Mouse (Mus musculus) hematopoietic multipotent progenitor cell, adult 10-12 weeks (in vitro differentiated cells): ENCODE measurements around the gene Immp1l. TPM values are rescaled to one million over a fixed set of nuclear protein-coding genes. Genes with fewer than 3 reads are reported as not detected.

Source experiments
- polyA plus RNA-seq: library from polyadenylated mRNA; stranded (reverse); fragments of >175 nt; gene quantifications from 2 replicates; pipeline ENCODE4 v1.2.3, GENCODE M21; 2012; ENCODE audit warnings: low replicate concordance

Immp1l gene
- 3.8 TPM in 1 of 2 replicates, not detected in the other for polyA plus RNA-seq

GRCm38 (mm10) chr2:105903896-105904756, at the start of gene Immp1l, which contains the start of gene Elp4:
Immp1l (plus strand) TSS chr2:105904638.
Elp4 (minus strand) TSS chr2:105904564.

GRCm38 (mm10) chr2:106002835-106003739, 98.6 kb downstream of the Immp1l start, which contains the start of gene Dnajc24:
Dnajc24 (minus strand) TSS chr2:106003549.

Other genes with a start within 250 kb of the Immp1l start
- not detected in 2 replicates for gene Pax6, start 235.7 kb upstream of the Immp1l start, polyA plus RNA-seq
- 1.6 and 1.9 TPM in 2 replicates for gene Elp4, start 74 bp upstream of the Immp1l start, polyA plus RNA-seq
- 16.7 and 25.3 TPM in 2 replicates for gene Dnajc24, start 98.9 kb downstream of the Immp1l start, polyA plus RNA-seq